Mouse (Mus musculus) layer of hippocampus, adult 9-10 months (tissue): Measurements from ENCODE around the gene Ern2.
A peak's percentile ranks its signal among the peaks of the same experiment; 100 is the strongest.

Experiments
- DNase-seq: peaks from one replicate; pipeline ENCODE4 v3.0.0; 2022; ENCODE audit warnings: low spot score

Ern2 gene

DNA sequence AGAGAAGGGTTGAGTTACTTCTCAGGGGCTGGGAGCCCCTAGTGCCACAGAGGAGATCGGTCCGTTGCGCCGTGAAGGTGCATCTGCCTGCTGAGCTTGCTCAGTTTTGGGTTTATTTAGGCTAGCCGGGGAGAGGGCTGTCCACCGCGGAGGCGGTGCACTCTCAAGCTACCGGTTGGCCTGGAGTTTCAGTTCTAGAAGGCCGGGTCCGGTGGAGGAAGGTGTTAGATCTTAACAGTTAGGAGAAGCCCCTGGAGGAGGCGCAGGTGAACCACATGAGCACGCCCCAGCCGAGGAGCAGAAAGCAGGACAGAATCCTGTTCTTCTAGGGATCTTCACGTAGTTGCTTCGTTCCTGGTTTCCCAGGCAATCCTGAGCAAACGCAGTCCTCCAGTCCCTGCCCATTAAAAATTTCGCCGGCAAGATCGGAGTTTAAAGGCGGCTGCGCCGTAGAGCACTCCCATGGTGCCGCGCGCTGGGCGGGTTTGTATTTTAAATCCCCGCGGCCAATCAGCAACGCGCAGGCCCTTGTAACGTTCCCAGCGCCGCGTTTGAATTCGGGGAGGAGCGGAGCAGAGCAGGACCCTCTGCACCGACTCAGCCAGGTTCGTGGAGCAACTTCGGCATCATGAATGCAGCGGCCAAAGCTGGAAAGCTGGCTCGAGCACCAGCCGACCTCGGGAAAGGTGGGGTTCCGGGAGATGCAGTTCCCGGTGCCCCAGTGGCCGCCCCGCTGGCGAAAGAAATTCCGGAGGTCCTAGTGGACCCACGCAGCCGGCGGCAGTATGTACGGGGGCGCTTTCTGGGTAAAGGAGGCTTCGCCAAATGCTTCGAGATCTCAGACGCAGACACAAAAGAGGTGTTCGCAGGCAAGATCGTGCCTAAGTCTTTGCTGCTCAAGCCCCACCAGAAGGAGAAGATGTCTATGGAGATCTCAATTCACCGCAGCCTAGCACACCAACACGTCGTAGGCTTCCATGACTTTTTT is 26.8 kb downstream of the Ern2 start, which contains the start of gene Plk1:
Gene Plk1 (plus strand): TSS at position 525 of the 988 bp plus-strand sequence.
- peak; percentile 42 for DNase-seq

- no peak for DNase-seq
Measured at GRCm38 (mm10) chr7:122158488-122158887, 27.5 kb downstream of the Ern2 start.

DNA sequence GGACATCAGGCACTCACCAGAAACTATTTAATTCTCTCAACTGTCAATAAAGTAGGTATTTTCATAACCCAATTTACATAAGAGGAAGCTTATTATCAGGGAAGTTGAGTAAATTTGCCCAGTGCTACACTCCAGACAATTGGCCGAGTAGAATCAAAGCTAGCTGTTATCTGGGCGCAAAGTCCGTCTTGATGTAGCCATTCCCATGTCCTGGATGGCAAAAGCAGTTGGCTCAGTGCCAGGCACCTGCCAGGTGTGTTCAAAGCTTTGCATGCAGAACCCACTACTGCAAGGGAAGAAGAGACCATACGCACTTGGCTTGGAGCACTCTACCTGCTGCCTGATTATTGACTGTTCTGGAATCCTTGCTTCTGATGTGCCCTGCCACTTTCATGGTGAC is 33.5 kb downstream of the Ern2 start:
- DNase-seq = no peak

DNA sequence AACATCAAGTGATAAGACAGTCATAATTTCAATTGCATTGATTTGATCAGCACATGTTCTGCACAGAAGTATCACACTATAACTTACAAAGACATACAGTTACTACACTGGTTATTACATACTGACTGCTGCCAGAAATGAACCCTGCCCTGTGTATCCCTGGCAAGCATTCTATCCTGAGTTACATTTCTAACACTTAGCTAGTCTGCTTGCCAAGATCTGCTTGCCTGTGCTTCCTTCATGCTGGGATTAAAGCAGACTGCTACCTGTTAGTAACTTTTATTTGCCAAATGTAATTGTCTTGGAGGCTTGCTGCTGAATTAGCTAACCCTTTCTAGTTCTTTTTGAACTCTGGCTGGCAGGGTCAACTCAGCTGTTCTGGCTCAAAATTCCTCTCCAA is 45.0 kb downstream of the Ern2 start:
- DNase-seq = no peak

DNA sequence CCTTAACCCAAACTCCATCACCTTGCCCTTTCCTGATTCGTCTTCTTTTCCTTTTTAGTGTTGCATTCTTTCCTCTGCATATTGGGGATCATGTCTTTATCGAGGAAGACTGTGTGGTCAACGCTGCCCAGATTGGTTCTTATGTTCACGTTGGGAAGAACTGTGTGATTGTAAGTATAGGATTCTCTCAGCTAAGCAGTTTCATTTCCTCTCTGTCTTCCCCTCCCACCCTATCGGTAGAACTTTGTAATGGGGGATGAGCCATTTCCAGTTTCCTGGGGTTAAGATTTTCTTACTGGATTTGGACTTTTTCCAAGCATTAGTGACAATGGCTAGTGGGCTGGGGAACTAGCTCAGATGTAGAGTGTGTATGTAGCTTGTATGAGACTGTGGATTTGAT is 47.8 kb downstream of the Ern2 start:
- DNase-seq = no peak

- DNase-seq = no peak
Measured at GRCm38 (mm10) chr7:122137071-122137470, 48.9 kb downstream of the Ern2 start.

GRCm38 (mm10) chr7:122135070-122135469 is 50.9 kb downstream of the Ern2 start:
- DNase-seq = no peak

- DNase-seq = no peak
Measured at GRCm38 (mm10) chr7:122133338-122133625, 52.7 kb downstream of the Ern2 start.

DNA sequence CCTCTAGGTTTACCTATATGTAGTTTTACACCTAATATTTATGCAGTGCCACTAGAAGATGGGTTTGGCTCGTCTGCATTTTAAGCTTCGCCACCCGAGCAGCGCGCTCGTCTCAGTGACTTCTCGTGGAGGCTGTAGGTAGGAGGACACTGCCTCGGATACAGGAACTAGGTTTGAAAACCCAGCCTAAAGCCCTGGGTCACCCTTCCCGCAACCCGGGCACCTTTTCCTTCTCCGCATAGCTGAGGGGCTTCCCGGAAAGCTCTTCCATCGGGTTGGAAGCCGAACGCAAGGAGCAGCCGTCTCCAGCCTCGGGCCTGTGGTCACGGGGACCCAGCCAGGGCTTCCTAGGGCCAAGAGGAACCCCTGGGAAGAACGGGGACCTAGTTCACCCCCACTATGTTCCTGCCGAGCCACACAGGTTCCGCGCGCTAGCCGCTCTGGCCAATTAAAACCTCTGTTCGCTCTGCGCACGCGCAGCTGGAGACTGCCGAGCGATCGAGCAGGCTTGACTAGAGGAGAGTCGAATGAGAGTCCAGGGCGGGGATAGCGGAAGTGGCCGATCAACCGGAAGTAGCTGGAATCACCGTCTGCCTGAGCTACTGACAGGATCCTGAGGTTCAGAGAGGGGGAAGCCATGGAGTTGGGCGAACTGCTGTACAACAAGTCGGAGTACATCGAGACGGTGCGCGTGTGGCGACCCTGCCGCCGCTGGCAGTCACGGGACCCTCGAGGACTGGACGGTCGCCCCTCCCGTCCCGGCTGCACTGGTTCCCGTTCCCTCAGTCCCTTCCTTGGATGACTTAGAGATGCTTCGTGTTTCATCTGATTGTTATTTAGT is 53.3 kb downstream of the Ern2 start, which contains the start of the genes Palb2 and Dctn5:
Gene Palb2 (minus strand): TSS at position 489 of the 841 bp plus-strand sequence.
Gene Dctn5 (plus strand): TSS at position 545 of the 841 bp plus-strand sequence.
- DNase-seq = peak; percentile 90

DNA sequence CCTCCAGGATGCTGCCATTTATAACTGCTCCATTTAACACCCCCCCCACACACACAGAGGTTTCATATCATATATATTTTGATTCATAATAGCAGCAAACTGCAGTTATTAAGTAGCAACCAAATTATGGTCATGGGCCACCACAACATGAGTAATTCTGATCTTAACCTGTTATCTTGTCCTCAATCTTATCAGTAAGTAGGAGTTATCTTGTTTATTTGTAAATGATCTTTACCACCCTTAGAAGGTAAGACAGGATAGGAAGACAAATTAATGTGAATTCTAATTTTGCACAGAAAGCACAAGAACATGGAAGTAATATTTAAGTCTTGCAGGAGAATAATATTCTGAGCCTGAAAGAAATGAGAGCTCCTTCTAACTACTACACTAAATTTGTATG is 54.2 kb downstream of the Ern2 start:
- no peak for DNase-seq

GRCm38 (mm10) chr7:122126946-122127345 is 59.1 kb downstream of the Ern2 start:
- DNase-seq = no peak

GRCm38 (mm10) chr7:122125636-122126035 is 60.4 kb downstream of the Ern2 start:
- DNase-seq = no peak

DNA sequence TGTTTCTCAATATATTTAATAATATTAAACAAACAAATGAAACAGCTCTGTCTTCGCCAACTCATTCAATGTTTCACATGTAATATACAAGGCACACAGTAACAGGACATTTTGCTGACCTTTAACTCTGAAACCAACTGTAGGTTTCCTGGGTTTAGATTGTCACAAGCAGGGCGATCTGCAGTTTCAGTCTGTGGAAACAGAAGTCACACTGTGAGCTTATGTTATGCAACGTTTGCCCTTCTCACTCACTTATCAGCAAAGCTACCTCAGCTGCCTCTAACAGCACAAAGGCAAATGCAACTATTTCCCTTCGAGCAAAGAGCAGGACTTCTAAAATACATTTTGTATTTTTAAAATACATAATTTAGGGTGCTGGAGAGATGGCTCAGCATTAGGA is 62.5 kb downstream of the Ern2 start:
- DNase-seq = no peak
